Mouse (Mus musculus) small intestine, adult 2 months (tissue): ENCODE measurements around the gene Tekt4.

Experiments used
- CTCF ChIP-seq: fragments of 200-500 bp; IDR thresholded peaks from 2 replicates; pipeline ENCODE4 v1.5.1; 2012; ENCODE audit warnings: low read depth, mild to moderate bottlenecking, control low read depth, inconsistent platforms, low read length, moderate library complexity, mixed read lengths; ENCODE audit not compliant: insufficient replicate concordance, insufficient read length; ENCODE audit errors: extremely low read depth
- POLR2A ChIP-seq: fragments of 200-500 bp; IDR thresholded peaks from 2 replicates; pipeline ENCODE4 v1.6.1; 2012; ENCODE audit warnings: low read depth, mild to moderate bottlenecking, control low read depth, inconsistent platforms, low read length, moderate library complexity

GRCm38 (mm10) chr17:25406011-25406441 is 48.4 kb upstream of the Tekt4 start:
- no peak for TF ChIP-seq POLR2A
- no peak for TF ChIP-seq CTCF
